ENCODE assay signal across 18 mouse cellular contexts in genomic region chr11:86389506-86389905, GRCm38 (mm10).
"Had no signal": no experiment of that assay in that cellular context is flagged by ENCODE, and none has a peak within 500 bp of the region (broad histone marks: within the 10 kb centered on the region; RNA-seq: fewer than 3 reads in every experiment).

No protein-coding gene starts in this region.

- ATAC-seq: liver, postnatal 0 days; lung, postnatal 0 days; midbrain, embryonic 13.5 days; midbrain, embryonic 16.5 days had no signal

- DNase-seq: liver, embryonic 13.5 days; liver, postnatal 0 days; lung, adult 2 months; lung, postnatal 4 days; right cerebral cortex, postnatal 14 days; spleen, adult 18-20 months; thymus, adult 18-20 months; thymus, postnatal 14 days; thymus, postnatal 36 days had no signal

- H3K4me3 ChIP-seq: liver, embryonic 13.5 days; liver, embryonic 15.5 days; lung, embryonic 15.5 days; midbrain, embryonic 10.5 days; midbrain, embryonic 13.5 days; myocyte; neural tube, embryonic 13.5 days; neural tube, embryonic 15.5 days had no signal

- H3K36me3 ChIP-seq: liver, embryonic 13.5 days; liver, embryonic 15.5 days; lung, embryonic 15.5 days; midbrain, embryonic 10.5 days; midbrain, embryonic 13.5 days; neural tube, embryonic 13.5 days; neural tube, embryonic 15.5 days had no signal

- H3K9me3 ChIP-seq: liver, embryonic 13.5 days; liver, embryonic 15.5 days; lung, embryonic 15.5 days; midbrain, embryonic 10.5 days; midbrain, embryonic 13.5 days; neural tube, embryonic 13.5 days; neural tube, embryonic 15.5 days had no signal

- H3K4me1 ChIP-seq: midbrain, embryonic 10.5 days; neural tube, embryonic 15.5 days had no signal

- H3K27me3 ChIP-seq: liver, embryonic 13.5 days; liver, embryonic 15.5 days; lung, embryonic 15.5 days; midbrain, embryonic 13.5 days; neural tube, embryonic 13.5 days; neural tube, embryonic 15.5 days had no signal
